Mouse (Mus musculus): ENCODE measurements around the gene Cdv3. TPM values are rescaled to one million over a fixed set of nuclear protein-coding genes. Genes with fewer than 3 reads are reported as not detected.

The Cdv3 gene
- 80.9 and 84.4 TPM in 2 replicates for polyA plus RNA-seq (2015; fragmentation: Nextera tagmentation; extraction: Ambion mirVana)

GRCm38 (mm10) chr9:103365290-103366247, at the start of gene Cdv3:
TSS of gene Cdv3 (minus strand) at chr9:103365840.
- H3K27ac ChIP-seq: peak within 1 kb of the TSS; percentile 97

DNA sequence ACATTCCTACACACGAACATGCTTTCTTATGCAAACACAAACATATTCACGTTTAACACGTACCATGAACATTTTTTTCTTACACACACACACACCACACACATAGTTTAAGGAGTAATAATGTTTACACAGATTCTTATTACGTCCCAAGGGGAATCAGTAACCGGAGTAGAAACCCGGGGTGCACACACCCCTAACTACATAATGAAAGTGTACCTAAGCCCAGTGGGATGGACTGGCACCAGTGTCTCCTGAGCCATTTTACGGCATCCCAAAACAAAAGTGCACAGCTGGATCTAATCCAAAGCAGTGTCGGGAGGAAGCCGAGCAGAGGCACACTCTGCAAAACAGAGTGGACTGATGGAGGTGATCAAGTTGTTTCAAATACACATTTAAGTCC, 47.8 kb upstream of the Cdv3 start:
- H3K4me1 ChIP-seq (replicated peaks): peaks cover 20% of the 10 kb centered on the region

More at GRCm38 (mm10) chr9:103365290-103366247, at the start of gene Cdv3:
- H3K4me2 ChIP-seq: peak within 1 kb of the TSS; percentile 91
- ATAC-seq (ENCODE audit: low FRiP score): peak; percentile 98
- no peaks in the 10 kb centered on the region for H3K36me3 ChIP-seq
- peak within 1 kb of the TSS; percentile 94 for H3K9ac ChIP-seq
- no peaks in the 10 kb centered on the region for H3K27me3 ChIP-seq
- WGBS: 2% methylated on average over 81 of the region's 95 CpGs
- H3K9me3 ChIP-seq: no peaks in the 10 kb centered on the region
- H3K4me1 ChIP-seq (replicated peaks): peaks cover 29% of the 10 kb centered on the region
- peak within 1 kb of the TSS; percentile 92 for H3K4me3 ChIP-seq

DNA sequence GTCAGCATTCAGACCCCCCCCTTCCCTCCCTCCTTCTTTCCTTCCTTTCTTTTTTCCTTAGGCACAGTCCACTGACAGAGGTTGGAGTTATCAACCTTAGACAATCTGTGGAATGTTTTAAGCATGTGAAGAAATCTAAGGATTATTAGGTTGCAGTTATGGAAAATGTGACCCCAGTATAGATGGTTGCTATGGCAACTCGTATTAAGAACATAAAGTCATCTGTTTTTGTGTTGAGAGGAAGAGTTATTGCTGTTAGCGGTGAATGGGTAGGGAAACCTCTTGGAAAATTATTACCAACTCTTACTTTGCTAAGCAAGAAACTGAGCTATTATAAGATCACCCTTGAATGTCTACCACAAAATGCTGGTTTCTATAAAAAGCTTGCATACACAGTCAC, 43.5 kb upstream of the Cdv3 start:
- Histone ChIP-seq H3K27ac (peak overlapping the region; percentile 62), H3K4me2 (no peak overlapping the region), H3K9ac (no peak overlapping the region), H3K4me1 (replicated peaks) (peaks cover 16% of the 10 kb centered on the region), H3K27me3 (no peaks in the 10 kb centered on the region), H3K36me3 (no peaks in the 10 kb centered on the region), H3K4me3 (no peak overlapping the region), H3K9me3 (no peaks in the 10 kb centered on the region)
- no peak for ATAC-seq (ENCODE audit: low FRiP score)
- WGBS: 81% methylated on average over 2 of the region's 2 CpGs

More for the DNA sequence above, 47.8 kb upstream of the Cdv3 start:
- no peaks in the 10 kb centered on the region for H3K9me3 ChIP-seq
- no peak overlapping the region for H3K4me2 ChIP-seq
- 54% methylated on average over 9 of the region's 9 CpGs for WGBS
- H3K27me3 ChIP-seq: no peaks in the 10 kb centered on the region
- H3K4me3 ChIP-seq: no peak overlapping the region
- H3K27ac ChIP-seq: no peak overlapping the region
- ATAC-seq (ENCODE audit: low FRiP score): no peak
- H3K36me3 ChIP-seq: no peaks in the 10 kb centered on the region
- H3K9ac ChIP-seq: no peak overlapping the region

- peak overlapping the region; percentile 62 for H3K27ac ChIP-seq
- ATAC-seq (ENCODE audit: low FRiP score): no peak
- H3K4me3 ChIP-seq: no peak overlapping the region
- H3K4me2 ChIP-seq: no peak overlapping the region
- H3K9ac ChIP-seq: no peak overlapping the region
- no peaks in the 10 kb centered on the region for H3K9me3 ChIP-seq
- WGBS: 52% methylated on average over 4 of the region's 4 CpGs
- H3K36me3 ChIP-seq: no peaks in the 10 kb centered on the region
- peaks cover 9% of the 10 kb centered on the region; the same call in 1 of the 2 replicates for H3K4me1 ChIP-seq (replicated peaks)
- no peaks in the 10 kb centered on the region for H3K27me3 ChIP-seq
These were observed 42.6 kb upstream of the Cdv3 start for GRCm38 (mm10) chr9:103408136-103408777.

- no peak overlapping the region for H3K9ac ChIP-seq
- no peak overlapping the region for H3K4me2 ChIP-seq
- H3K4me1 ChIP-seq (replicated peaks): peaks cover 5% of the 10 kb centered on the region; the same call in 1 of the 2 replicates
- ATAC-seq (ENCODE audit: low FRiP score): no peak
- WGBS: 75% methylated on average over 4 of the region's 4 CpGs
- H3K27me3 ChIP-seq: no peaks in the 10 kb centered on the region
- H3K36me3 ChIP-seq: no peaks in the 10 kb centered on the region
- peaks cover 7% of the 10 kb centered on the region; the same call in 1 of the 2 replicates for H3K9me3 ChIP-seq
- no peak overlapping the region for H3K27ac ChIP-seq
- H3K4me3 ChIP-seq: no peak overlapping the region
These were observed 37.8 kb upstream of the Cdv3 start for GRCm38 (mm10) chr9:103403331-103403973.

GRCm38 (mm10) chr9:103398509-103399157, 33.0 kb upstream of the Cdv3 start:
- no peak overlapping the region for H3K4me2 ChIP-seq

GRCm38 (mm10) chr9:103393256-103393655, 27.6 kb upstream of the Cdv3 start:
- ATAC-seq (ENCODE audit: low FRiP score): no peak
- 0 out of 2 replicates have a peak, but pooled peaks cover 3% of the 10 kb centered on the region for H3K9me3 ChIP-seq
- H3K36me3 ChIP-seq: no peaks in the 10 kb centered on the region
- no peak overlapping the region for H3K4me2 ChIP-seq
- no peaks in the 10 kb centered on the region for H3K27me3 ChIP-seq
- H3K9ac ChIP-seq: no peak overlapping the region
- no peaks in the 10 kb centered on the region for H3K4me1 ChIP-seq (replicated peaks)
- H3K4me3 ChIP-seq: no peak overlapping the region
- 85% methylated on average over 11 of the region's 11 CpGs for WGBS
- H3K27ac ChIP-seq: no peak overlapping the region

More at GRCm38 (mm10) chr9:103398509-103399157, 33.0 kb upstream of the Cdv3 start:
- Histone ChIP-seq H3K36me3 (no peaks in the 10 kb centered on the region), H3K27me3 (no peaks in the 10 kb centered on the region), H3K4me3 (no peak overlapping the region), H3K9me3 (peaks cover 10% of the 10 kb centered on the region; the same call in 1 of the 2 replicates), H3K4me1 (replicated peaks) (0 out of 2 replicates have a peak, but pooled peaks cover 3% of the 10 kb centered on the region), H3K27ac (no peak overlapping the region), H3K9ac (no peak overlapping the region)
- no peak for ATAC-seq (ENCODE audit: low FRiP score)
- WGBS: 79% methylated on average over 21 of the region's 21 CpGs

GRCm38 (mm10) chr9:103391796-103392372, 26.2 kb upstream of the Cdv3 start:
- Histone ChIP-seq H3K4me1 (replicated peaks) (no peaks in the 10 kb centered on the region), H3K9me3 (0 out of 2 replicates have a peak, but pooled peaks cover 3% of the 10 kb centered on the region), H3K9ac (no peak overlapping the region), H3K4me2 (no peak overlapping the region), H3K4me3 (no peak overlapping the region), H3K27ac (no peak overlapping the region), H3K36me3 (no peaks in the 10 kb centered on the region), H3K27me3 (no peaks in the 10 kb centered on the region)
- 80% methylated on average over 6 of the region's 6 CpGs for WGBS
- no peak for ATAC-seq (ENCODE audit: low FRiP score)

DNA sequence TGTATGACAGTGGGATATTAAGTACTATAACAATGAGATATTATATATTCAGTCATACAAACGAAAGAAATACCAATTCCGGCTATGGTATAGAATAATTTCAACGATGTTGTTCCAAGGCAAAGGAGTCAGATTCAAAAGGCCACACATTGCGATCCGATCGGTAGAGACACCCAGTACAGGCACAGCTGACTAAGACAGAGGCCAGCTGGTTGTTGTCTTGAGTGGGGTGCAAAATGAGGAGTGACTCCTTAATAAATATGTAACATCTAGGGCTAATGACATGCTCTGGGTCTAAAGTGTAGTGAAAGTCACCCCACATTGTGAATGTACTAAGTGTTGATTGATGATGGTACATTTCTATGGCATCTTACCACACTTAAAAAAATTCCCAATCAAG, 23.6 kb upstream of the Cdv3 start:
- 95% methylated on average over 6 of the region's 6 CpGs for WGBS
- Histone ChIP-seq H3K27me3 (no peaks in the 10 kb centered on the region), H3K4me3 (no peak overlapping the region)

GRCm38 (mm10) chr9:103387011-103387653, 21.5 kb upstream of the Cdv3 start:
- no peaks in the 10 kb centered on the region for H3K27me3 ChIP-seq
- no peak for ATAC-seq (ENCODE audit: low FRiP score)
- WGBS: 76% methylated on average over 10 of the region's 10 CpGs

More for the DNA sequence above, 23.6 kb upstream of the Cdv3 start:
- H3K27ac ChIP-seq: no peak overlapping the region
- no peaks in the 10 kb centered on the region for H3K36me3 ChIP-seq
- no peak for ATAC-seq (ENCODE audit: low FRiP score)
- H3K9ac ChIP-seq: no peak overlapping the region
- H3K9me3 ChIP-seq: no peaks in the 10 kb centered on the region
- no peak overlapping the region for H3K4me2 ChIP-seq
- 0 out of 2 replicates have a peak, but pooled peaks cover 4% of the 10 kb centered on the region for H3K4me1 ChIP-seq (replicated peaks)

DNA sequence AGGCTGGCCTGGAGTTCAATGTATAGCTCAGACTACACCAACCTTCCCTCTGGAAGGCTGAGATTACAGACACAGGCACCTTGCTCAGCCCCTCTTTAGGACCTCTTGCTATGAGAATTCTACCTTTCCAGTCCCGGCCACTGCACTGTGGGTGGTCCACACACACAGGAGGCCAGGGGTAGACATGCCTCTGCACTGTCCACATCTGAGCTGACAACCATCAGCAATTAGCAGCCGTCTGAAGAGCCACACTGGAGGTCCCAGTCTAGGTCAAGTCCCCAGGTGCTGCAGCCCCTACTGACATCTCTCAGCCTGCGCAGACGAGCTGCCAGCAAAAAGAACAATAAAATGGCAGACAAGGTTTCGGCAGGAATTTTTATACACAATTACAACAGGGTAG, 20.9 kb upstream of the Cdv3 start:
- WGBS: 44% methylated on average over 5 of the region's 5 CpGs

More at GRCm38 (mm10) chr9:103387011-103387653, 21.5 kb upstream of the Cdv3 start:
- Histone ChIP-seq H3K4me3 (no peak overlapping the region), H3K27ac (no peak overlapping the region), H3K36me3 (no peaks in the 10 kb centered on the region), H3K4me1 (replicated peaks) (0 out of 2 replicates have a peak, but pooled peaks cover 4% of the 10 kb centered on the region), H3K9me3 (no peaks in the 10 kb centered on the region), H3K9ac (no peak overlapping the region), H3K4me2 (no peak overlapping the region)

More for the DNA sequence above, 20.9 kb upstream of the Cdv3 start:
- H3K27me3 ChIP-seq: no peaks in the 10 kb centered on the region
- no peak overlapping the region for H3K9ac ChIP-seq
- no peaks in the 10 kb centered on the region for H3K9me3 ChIP-seq
- H3K36me3 ChIP-seq: no peaks in the 10 kb centered on the region
- H3K27ac ChIP-seq: no peak overlapping the region
- 0 out of 2 replicates have a peak, but pooled peaks cover 4% of the 10 kb centered on the region for H3K4me1 ChIP-seq (replicated peaks)
- H3K4me2 ChIP-seq: no peak overlapping the region
- no peak overlapping the region for H3K4me3 ChIP-seq
- ATAC-seq (ENCODE audit: low FRiP score): no peak
